In genomic region chr10:43623510-43623909, GRCm38 (mm10) we compare ENCODE assay signal across 23 mouse cellular contexts.
"Had no signal": no experiment of that assay in that cellular context is flagged by ENCODE, and none has a peak within 500 bp of the region (broad histone marks: within the 10 kb centered on the region; RNA-seq: fewer than 3 reads in every experiment).

No protein-coding gene starts in this region.

- H3K27me3 ChIP-seq: intestine, embryonic 15.5 days; limb, embryonic 13.5 days; midbrain, embryonic 13.5 days; neural tube, embryonic 15.5 days; stomach, embryonic 15.5 days had no signal

- H3K4me2 ChIP-seq: intestine, embryonic 15.5 days; limb, embryonic 13.5 days; lung, embryonic 14.5 days; midbrain, embryonic 13.5 days; neural tube, embryonic 15.5 days; stomach, embryonic 15.5 days had no signal

- H3K27ac ChIP-seq: intestine, embryonic 15.5 days; midbrain, embryonic 10.5 days; midbrain, embryonic 13.5 days; stomach, embryonic 15.5 days had no signal

- H3K9ac ChIP-seq: intestine, embryonic 15.5 days; limb, embryonic 13.5 days; lung, embryonic 14.5 days; midbrain, embryonic 13.5 days; neural tube, embryonic 15.5 days; stomach, embryonic 15.5 days had no signal

- DNase-seq: kidney, adult 18-20 months; kidney, adult 9 months; kidney, postnatal 14 days; kidney, postnatal 4 days; layer of hippocampus, adult 9-11 months; lung, embryonic 14.5 days; lung, postnatal 36 days; retina, postnatal 1 day; right cerebral cortex, postnatal 25 days; spleen, adult 18-20 months; thymus, adult 2 months; thymus, postnatal 14 days; thymus, postnatal 4 days had no signal

- H3K9me3 ChIP-seq: intestine, embryonic 15.5 days; midbrain, embryonic 10.5 days; midbrain, embryonic 13.5 days; neural tube, embryonic 15.5 days; stomach, embryonic 15.5 days had no signal

- H3K4me3 ChIP-seq: intestine, embryonic 15.5 days; limb, embryonic 13.5 days; megakaryocyte, embryonic 14.5 days; midbrain, embryonic 10.5 days; midbrain, embryonic 13.5 days; myocyte; neural tube, embryonic 15.5 days; stomach, embryonic 15.5 days had no signal

- H3K36me3 ChIP-seq: intestine, embryonic 15.5 days; limb, embryonic 13.5 days; midbrain, embryonic 10.5 days; midbrain, embryonic 13.5 days; neural tube, embryonic 15.5 days; stomach, embryonic 15.5 days had no signal

- ATAC-seq: intestine, embryonic 15.5 days; lung, postnatal 0 days; midbrain, embryonic 13.5 days; midbrain, embryonic 16.5 days had no signal
